Mouse (Mus musculus): ENCODE measurements at regions not wholly inside any gene's neighbourhood (a gene's known extent, or its start where the extent isn't known, plus 50 kb on each side); places are given as distances from the start of the nearest gene placed in this dataset.
A peak's percentile ranks its signal among the peaks of the same experiment; 100 is the strongest.

DNA sequence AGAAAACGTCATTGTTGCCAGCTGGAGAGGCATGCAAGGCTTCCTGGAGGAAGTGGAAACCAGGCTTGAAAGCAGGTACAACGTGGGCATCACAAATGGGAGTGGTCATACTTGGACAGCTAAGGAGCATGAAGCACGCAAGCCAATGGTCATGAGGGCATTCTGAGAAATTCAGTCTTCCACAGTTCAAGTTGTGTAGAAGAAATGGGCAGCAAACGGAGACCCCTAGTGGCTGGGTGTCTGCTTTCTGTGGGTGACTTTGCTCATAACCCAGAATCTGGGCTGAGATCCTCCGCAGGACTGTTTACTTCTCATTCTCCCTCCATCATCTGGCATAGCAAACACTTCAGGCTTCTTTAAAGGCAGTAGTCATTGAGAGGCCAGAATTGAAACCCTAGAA is 655.7 kb upstream of the Cdh11 start:
- Histone ChIP-seq H3K4me1 (ENCODE audit: control insufficient read depth, insufficient read depth) (no peaks in the 10 kb centered on the region), H3K27me3 (ENCODE audit: control insufficient read depth, insufficient read depth, low read length) (no peaks in the 10 kb centered on the region), H3K9me3 (replicated peaks; ENCODE audit: control insufficient read depth, low read length) (no peaks in the 10 kb centered on the region), H3K36me3 (replicated peaks; ENCODE audit: control insufficient read depth, insufficient read depth, low read length) (no peaks in the 10 kb centered on the region), H3K4me3 (ENCODE audit: low read depth, low read length) (no peak overlapping the region), H3K27ac (ENCODE audit: low read depth) (no peak overlapping the region), H3K9ac (replicated peaks; ENCODE audit: low read depth, low read length) (no peak overlapping the region), H3K4me2 (ENCODE audit: low read depth, low read length) (no peak overlapping the region)
- TF ChIP-seq EP300 (IDR thresholded peaks at IDR 0.05; ENCODE audit: low read depth) (no peak), CTCF (IDR thresholded peaks at IDR 0.05; ENCODE audit: low read depth) (peak; percentile 31; the same call in 1 of the 2 replicates)
- WGBS: 54% methylated on average over 5 of the region's 5 CpGs
- ATAC-seq (ENCODE audit: insufficient read depth, low read depth): peak; percentile 33; the same call in 1 of the 2 replicates
- no peak for DNase-seq (ENCODE audit: low spot score)

DNA sequence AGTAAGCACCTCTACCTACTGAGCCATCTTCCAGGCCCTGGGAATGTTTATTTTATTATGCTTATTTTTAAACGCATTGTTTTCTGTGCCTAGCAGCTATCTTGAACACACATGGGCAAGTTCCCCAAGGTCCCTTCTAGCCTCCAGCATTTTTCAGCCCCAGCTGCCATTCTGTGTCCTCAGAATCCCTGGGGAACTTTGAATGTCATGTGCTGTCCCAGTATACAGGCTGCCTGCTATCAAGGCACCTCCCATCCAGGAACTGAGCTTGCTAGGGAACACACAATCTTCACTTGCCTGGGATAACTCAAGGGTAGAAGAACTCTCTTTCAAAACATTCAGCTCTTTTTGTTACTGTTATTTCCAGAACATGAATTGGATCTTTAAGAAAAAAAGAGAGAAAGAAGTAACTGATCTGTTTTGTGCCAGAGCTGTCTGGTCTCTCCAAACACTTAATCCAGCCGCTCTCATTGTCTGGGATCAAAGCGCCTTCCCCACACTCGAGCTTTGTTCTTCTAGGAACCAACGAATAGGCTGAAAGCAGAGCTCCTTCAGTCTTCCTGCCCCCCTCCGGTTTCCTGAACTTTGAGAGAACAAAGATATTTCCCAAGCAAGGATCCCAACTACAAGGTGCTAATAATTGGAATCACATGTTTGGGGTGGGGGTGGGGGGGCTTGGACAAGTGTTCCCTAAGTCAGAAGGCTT is 657.1 kb upstream of the Cdh11 start:
- no peak overlapping the region for H3K4me3 ChIP-seq (ENCODE audit: low read depth, low read length)
- DNase-seq (ENCODE audit: low spot score): peak; percentile 28
- 30% methylated on average over 6 of the region's 6 CpGs for WGBS
- H3K4me2 ChIP-seq (ENCODE audit: low read depth, low read length): no peak overlapping the region
- no peaks in the 10 kb centered on the region for H3K36me3 ChIP-seq (replicated peaks; ENCODE audit: control insufficient read depth, insufficient read depth, low read length)
- peak; percentile 53; the same call in 1 of the 2 replicates for ATAC-seq (ENCODE audit: insufficient read depth, low read depth)
- H3K4me1 ChIP-seq (ENCODE audit: control insufficient read depth, insufficient read depth): no peaks in the 10 kb centered on the region
- H3K27ac ChIP-seq (ENCODE audit: low read depth): no peak overlapping the region
- TF ChIP-seq CTCF (IDR thresholded peaks at IDR 0.05; ENCODE audit: low read depth): no peak
- TF ChIP-seq EP300 (IDR thresholded peaks at IDR 0.05; ENCODE audit: low read depth): no peak
- no peaks in the 10 kb centered on the region for H3K27me3 ChIP-seq (ENCODE audit: control insufficient read depth, insufficient read depth, low read length)
- no peaks in the 10 kb centered on the region for H3K9me3 ChIP-seq (replicated peaks; ENCODE audit: control insufficient read depth, low read length)
- no peak overlapping the region for H3K9ac ChIP-seq (replicated peaks; ENCODE audit: low read depth, low read length)

DNA sequence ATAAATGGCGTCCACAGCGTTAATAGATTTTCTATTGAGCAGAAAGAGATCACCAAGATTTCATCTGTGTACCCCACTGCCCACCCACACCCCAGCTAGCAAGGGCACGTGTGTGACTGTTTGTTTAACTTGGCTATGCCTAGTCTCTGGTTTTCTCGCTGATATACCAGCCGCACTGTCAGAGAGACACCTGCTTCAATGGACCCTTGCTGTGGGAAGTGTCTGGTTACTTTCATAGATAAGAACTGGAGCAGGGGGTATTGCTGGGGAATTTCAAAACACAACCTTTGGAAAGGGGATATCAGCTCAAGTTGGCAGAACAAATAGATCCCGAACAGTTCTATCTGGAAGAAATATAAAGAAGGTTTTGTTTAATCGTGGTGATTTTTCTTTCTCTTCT is 656.8 kb upstream of the Cdh5 start:
- H3K4me3 ChIP-seq (ENCODE audit: low read depth, low read length): no peak overlapping the region
- H3K9ac ChIP-seq (replicated peaks; ENCODE audit: low read depth, low read length): no peak overlapping the region
- ATAC-seq (ENCODE audit: insufficient read depth, low read depth): no peak
- no peaks in the 10 kb centered on the region for H3K4me1 ChIP-seq (ENCODE audit: control insufficient read depth, insufficient read depth)
- no peaks in the 10 kb centered on the region for H3K9me3 ChIP-seq (replicated peaks; ENCODE audit: control insufficient read depth, low read length)
- TF ChIP-seq CTCF (IDR thresholded peaks at IDR 0.05; ENCODE audit: low read depth) (no peak), EP300 (IDR thresholded peaks at IDR 0.05; ENCODE audit: low read depth) (no peak)
- H3K36me3 ChIP-seq (replicated peaks; ENCODE audit: control insufficient read depth, insufficient read depth, low read length): no peaks in the 10 kb centered on the region
- WGBS: 17% methylated on average over 7 of the region's 7 CpGs
- no peak overlapping the region for H3K27ac ChIP-seq (ENCODE audit: low read depth)
- no peaks in the 10 kb centered on the region for H3K27me3 ChIP-seq (ENCODE audit: control insufficient read depth, insufficient read depth, low read length)
- no peak overlapping the region for H3K4me2 ChIP-seq (ENCODE audit: low read depth, low read length)
- no peak for DNase-seq (ENCODE audit: low spot score)

DNA sequence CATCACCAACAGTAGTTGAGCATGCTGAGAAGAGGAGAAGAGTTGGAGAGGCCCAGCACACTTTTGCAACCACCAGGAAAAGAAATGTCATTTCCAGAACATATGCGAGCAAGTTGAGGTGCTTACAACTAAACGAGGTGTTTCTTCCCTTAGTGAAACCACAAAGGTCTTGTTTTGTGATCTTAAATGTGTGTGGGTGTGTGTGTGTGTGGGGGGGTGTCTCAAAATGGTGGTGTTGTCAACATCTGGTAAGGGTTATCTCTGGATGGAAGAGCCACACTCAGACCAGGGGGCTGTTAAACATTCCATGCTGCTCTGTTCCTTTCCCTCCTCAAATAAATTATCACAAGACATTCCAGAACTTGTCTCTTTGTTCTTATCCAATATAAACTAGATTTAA is 656.0 kb upstream of the Cdh5 start:
- ATAC-seq (ENCODE audit: insufficient read depth, low read depth) (no peak), DNase-seq (ENCODE audit: low spot score) (no peak)
- Histone ChIP-seq H3K4me1 (ENCODE audit: control insufficient read depth, insufficient read depth) (no peaks in the 10 kb centered on the region), H3K9me3 (replicated peaks; ENCODE audit: control insufficient read depth, low read length) (no peaks in the 10 kb centered on the region), H3K36me3 (replicated peaks; ENCODE audit: control insufficient read depth, insufficient read depth, low read length) (no peaks in the 10 kb centered on the region), H3K4me2 (ENCODE audit: low read depth, low read length) (no peak overlapping the region), H3K9ac (replicated peaks; ENCODE audit: low read depth, low read length) (no peak overlapping the region), H3K27me3 (ENCODE audit: control insufficient read depth, insufficient read depth, low read length) (no peaks in the 10 kb centered on the region), H3K4me3 (ENCODE audit: low read depth, low read length) (no peak overlapping the region), H3K27ac (ENCODE audit: low read depth) (no peak overlapping the region)
- no peak for TF ChIP-seq EP300 (IDR thresholded peaks at IDR 0.05; ENCODE audit: low read depth)
- TF ChIP-seq CTCF (IDR thresholded peaks at IDR 0.05; ENCODE audit: low read depth): no peak
- 81% methylated on average over 2 of the region's 2 CpGs for WGBS

DNA sequence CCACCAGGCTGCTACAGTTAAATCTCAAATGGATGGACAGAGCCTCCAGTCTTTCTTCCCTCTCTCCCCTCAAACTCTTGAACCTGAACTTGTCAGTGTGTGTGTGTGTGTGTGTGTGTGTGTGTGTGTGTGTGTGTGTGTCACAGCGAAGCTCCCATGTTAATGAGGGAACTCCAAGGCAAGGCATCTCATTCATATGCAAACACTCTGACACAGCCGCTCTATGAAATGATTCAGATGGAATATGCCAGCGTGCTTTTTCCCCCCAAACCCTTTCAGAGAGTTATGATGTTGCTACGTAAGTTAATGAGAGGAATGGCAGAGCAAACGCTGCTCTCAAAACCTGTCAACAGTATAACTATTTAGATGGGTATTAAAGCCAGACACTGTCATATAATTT is 653.5 kb upstream of the Cdh5 start:
- no peak for ATAC-seq (ENCODE audit: insufficient read depth, low read depth)
- 80% methylated on average over 5 of the region's 5 CpGs for WGBS

More for the DNA sequence above, 653.5 kb upstream of the Cdh5 start:
- no peaks in the 10 kb centered on the region for H3K27me3 ChIP-seq (ENCODE audit: control insufficient read depth, insufficient read depth, low read length)
- DNase-seq (ENCODE audit: low spot score): no peak
- H3K4me2 ChIP-seq (ENCODE audit: low read depth, low read length): no peak overlapping the region
- H3K9me3 ChIP-seq (replicated peaks; ENCODE audit: control insufficient read depth, low read length): no peaks in the 10 kb centered on the region
- no peak overlapping the region for H3K27ac ChIP-seq (ENCODE audit: low read depth)
- no peaks in the 10 kb centered on the region for H3K36me3 ChIP-seq (replicated peaks; ENCODE audit: control insufficient read depth, insufficient read depth, low read length)
- no peaks in the 10 kb centered on the region for H3K4me1 ChIP-seq (ENCODE audit: control insufficient read depth, insufficient read depth)
- no peak overlapping the region for H3K4me3 ChIP-seq (ENCODE audit: low read depth, low read length)
- TF ChIP-seq CTCF (IDR thresholded peaks at IDR 0.05; ENCODE audit: low read depth) (no peak), EP300 (IDR thresholded peaks at IDR 0.05; ENCODE audit: low read depth) (no peak)
- H3K9ac ChIP-seq (replicated peaks; ENCODE audit: low read depth, low read length): no peak overlapping the region
